Mouse (Mus musculus) thymus, adult 2 months (tissue): ENCODE results near the gene Grem2. TPM values are rescaled to one million over a fixed set of nuclear protein-coding genes. Genes with fewer than 3 reads are reported as not detected.

Experiments used
- DNase-seq: peaks from one replicate; pipeline ENCODE4 v3.0.0; 2021
- H3K27ac ChIP-seq: fragments of 200-500 bp; 2 replicates; pipeline ENCODE4 v1.5.1; 2012; ENCODE audit warnings: low read length, control low read depth; ENCODE audit not compliant: control insufficient read depth, insufficient read depth
- H3K27me3 ChIP-seq: fragments of 200-500 bp; 2 replicates; pipeline ENCODE4 v1.6.1; 2012; ENCODE audit warnings: mild to moderate bottlenecking, low read length, moderate library complexity, mixed read lengths; ENCODE audit not compliant: control insufficient read depth, insufficient read depth
- H3K36me3 ChIP-seq: fragments of 200-500 bp; 2 replicates; pipeline ENCODE4 v1.6.1; 2012; ENCODE audit warnings: mild to moderate bottlenecking, low read length, moderate library complexity; ENCODE audit not compliant: control insufficient read depth, insufficient read depth
- H3K4me1 ChIP-seq: fragments of 200-500 bp; replicated peaks from 2 replicates; pipeline ENCODE4 v1.6.1; 2012; ENCODE audit warnings: low read length; ENCODE audit not compliant: control insufficient read depth, insufficient read depth
- H3K4me3 ChIP-seq: fragments of 200-500 bp; 2 replicates; pipeline ENCODE4 v1.5.1; 2012; ENCODE audit warnings: mild to moderate bottlenecking, low read length, control low read depth, moderate library complexity; ENCODE audit not compliant: control insufficient read depth, insufficient read depth
- CTCF ChIP-seq: fragments of 200-500 bp; IDR thresholded peaks from 2 replicates; pipeline ENCODE4 v1.5.1; 2012; ENCODE audit warnings: mild to moderate bottlenecking, control low read depth, low read length, moderate library complexity, borderline replicate concordance; ENCODE audit not compliant: control insufficient read depth, poor library complexity, insufficient read depth; ENCODE audit errors: extremely low read depth
- POLR2A ChIP-seq: fragments of 200-500 bp; IDR thresholded peaks from 2 replicates; pipeline ENCODE4 v1.6.1; 2012; ENCODE audit warnings: mild to moderate bottlenecking, low read length, control low read depth, moderate library complexity; ENCODE audit not compliant: control insufficient read depth, poor library complexity, insufficient read depth; ENCODE audit errors: extremely low read depth
- WGBS: fragments of 180-500 bp; shearing (Covaris S2); methylation state at CpG from one replicate; pipeline ENCODE4 v1.1.7; 2018; 5-methylcytosine and 5-hydroxymethylcytosine counted together
- polyA plus RNA-seq: library from polyadenylated mRNA; depleted of rRNA; stranded (reverse); fragments of >200 nt; gene quantifications from 2 replicates; pipeline ENCODE4 v1.2.3, GENCODE M21; 2012

Gene Grem2
- polyA plus RNA-seq, 1 experiment = 0.63 TPM

DNA sequence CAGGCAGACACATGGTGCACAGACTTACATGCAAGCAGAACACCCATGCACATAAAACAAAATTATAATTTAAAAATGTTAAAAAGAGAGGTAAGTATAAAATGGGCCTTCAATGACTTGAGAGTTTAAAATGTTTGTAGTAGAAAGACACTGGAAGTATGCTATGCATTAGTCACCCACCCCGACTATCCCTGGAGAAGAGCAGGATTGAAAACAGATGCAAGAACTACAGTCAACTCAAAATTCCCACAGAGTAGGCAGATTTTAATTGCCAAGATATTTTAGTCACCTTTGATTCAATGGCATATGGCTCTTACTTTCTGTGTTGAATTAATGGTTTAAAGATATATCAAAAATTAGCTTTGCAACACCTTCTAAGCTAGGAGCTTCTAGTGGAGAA is 39.1 kb downstream of the Grem2 start:
- 95% methylated on average over 1 of the region's 1 CpGs for WGBS
- no peak for TF ChIP-seq POLR2A
- TF ChIP-seq CTCF = no peak
- H3K36me3 ChIP-seq = no peaks in the 10 kb centered on the region
- no peak overlapping the region for H3K27ac ChIP-seq
- DNase-seq = no peak
- H3K4me1 ChIP-seq = no peaks in the 10 kb centered on the region
- H3K4me3 ChIP-seq = no peak overlapping the region
- no peaks in the 10 kb centered on the region for H3K27me3 ChIP-seq

DNA sequence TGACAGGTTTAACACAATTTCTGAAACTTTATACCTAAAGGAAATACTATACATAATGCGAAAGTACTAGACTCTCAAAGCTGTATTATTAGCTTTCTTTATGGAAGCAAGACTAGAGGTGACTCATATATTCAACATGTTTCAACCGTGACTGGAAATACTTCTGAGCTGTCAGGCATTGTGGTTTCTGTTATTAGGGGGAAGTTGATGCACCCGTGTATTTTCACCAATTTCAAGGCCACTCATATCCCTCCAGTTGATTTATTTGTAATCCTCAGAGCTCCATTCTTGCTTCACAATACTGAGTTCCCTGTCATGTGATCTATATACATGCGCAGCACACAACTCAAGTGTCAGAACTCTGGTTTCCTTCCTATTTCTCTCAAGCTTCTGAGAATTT is 46.4 kb downstream of the Grem2 start:
- Histone ChIP-seq H3K27ac (no peak overlapping the region), H3K4me1 (no peaks in the 10 kb centered on the region), H3K27me3 (no peaks in the 10 kb centered on the region), H3K4me3 (no peak overlapping the region), H3K36me3 (no peaks in the 10 kb centered on the region)
- whole genome bisulfite sequencing = 20% methylated on average over 4 of the region's 4 CpGs
- no peak for DNase-seq
- TF ChIP-seq POLR2A (no peak), CTCF (no peak)

DNA sequence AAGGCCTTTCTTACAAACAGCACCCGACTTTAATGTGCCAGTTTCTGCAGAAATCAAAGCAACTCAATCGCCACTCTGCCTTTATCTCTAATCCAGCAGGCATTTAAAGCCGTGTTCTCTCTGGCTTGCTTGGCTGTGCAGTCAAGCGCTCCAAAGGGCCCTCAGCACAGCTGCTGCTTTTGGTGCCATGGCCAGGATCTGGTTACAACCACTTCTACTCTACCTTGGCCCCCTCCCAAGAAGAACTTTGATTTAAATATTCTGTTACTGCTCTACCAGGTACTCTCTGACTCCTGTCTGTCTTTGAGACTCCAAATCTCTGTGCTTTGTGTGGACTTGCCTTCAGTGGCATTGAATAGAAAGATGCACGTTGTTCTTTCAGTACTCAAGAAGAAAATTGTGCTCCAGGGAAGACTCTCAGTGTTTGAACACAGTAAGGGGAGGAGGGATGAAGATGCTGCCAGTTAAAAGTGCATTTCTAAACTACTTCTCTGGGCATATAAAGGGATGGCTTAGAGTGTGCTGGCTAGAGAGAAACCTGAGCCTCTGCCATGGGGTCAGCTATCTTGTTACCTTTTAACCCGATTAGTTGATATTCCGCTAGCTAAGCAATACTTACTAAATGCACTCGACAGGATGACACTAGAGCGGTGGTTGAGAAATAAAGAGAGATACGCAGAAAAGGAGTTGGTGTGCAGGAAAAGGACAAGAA is 61.1 kb downstream of the Grem2 start:
- WGBS = 86% methylated on average over 10 of the region's 10 CpGs
- Histone ChIP-seq H3K27me3 (no peaks in the 10 kb centered on the region), H3K27ac (no peak overlapping the region), H3K4me1 (no peaks in the 10 kb centered on the region), H3K36me3 (no peaks in the 10 kb centered on the region), H3K4me3 (no peak overlapping the region)
- DNase-seq = no peak
- TF ChIP-seq POLR2A = no peak
- TF ChIP-seq CTCF = no peak

DNA sequence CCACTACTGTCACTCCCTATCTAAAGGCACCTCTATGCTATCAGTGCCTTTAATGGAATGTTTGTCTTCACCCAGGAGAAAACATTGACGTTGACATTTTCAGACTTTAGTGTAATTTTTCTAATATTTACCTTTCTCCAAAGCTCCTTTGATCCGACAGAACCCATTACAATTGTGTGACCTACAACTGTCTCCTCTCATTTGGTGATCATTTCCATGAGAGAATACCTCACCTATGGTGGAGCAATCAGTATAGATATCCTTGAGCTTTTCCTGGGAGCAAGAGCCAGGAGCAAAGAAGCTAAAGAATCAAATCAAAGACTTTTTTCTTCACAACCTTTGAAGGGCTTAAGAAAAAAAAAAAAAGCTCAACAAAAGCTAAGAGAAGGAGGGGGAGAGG is 65.4 kb downstream of the Grem2 start:
- Histone ChIP-seq H3K27me3 (no peaks in the 10 kb centered on the region), H3K27ac (no peak overlapping the region), H3K36me3 (no peaks in the 10 kb centered on the region), H3K4me3 (no peak overlapping the region), H3K4me1 (no peaks in the 10 kb centered on the region)
- no peak for DNase-seq
- 80% methylated on average over 2 of the region's 2 CpGs for WGBS
- TF ChIP-seq POLR2A = no peak
- no peak for TF ChIP-seq CTCF

DNA sequence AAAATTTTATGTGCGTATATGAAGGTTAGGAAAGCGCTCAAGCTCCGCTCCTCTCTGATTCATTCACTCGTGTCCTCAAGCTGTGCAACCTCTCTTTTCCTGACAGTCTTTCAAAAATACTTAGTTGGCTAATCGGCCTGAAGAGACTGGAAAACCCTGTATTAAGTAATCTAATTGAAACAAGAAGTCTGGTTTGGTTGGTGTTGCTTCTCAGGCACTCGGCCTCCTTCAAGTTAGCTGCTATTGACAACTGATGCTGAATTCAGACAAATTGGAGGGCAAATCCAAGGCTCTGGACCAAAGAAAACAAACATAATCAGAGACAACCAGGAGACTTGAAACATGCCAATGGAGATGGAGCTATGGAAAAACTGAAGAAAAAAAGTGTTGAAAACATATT is 76.8 kb downstream of the Grem2 start:
- Histone ChIP-seq H3K36me3 (no peaks in the 10 kb centered on the region), H3K27ac (no peak overlapping the region), H3K4me3 (no peak overlapping the region), H3K27me3 (no peaks in the 10 kb centered on the region), H3K4me1 (no peaks in the 10 kb centered on the region)
- no peak for DNase-seq
- WGBS = 94% methylated on average over 6 of the region's 6 CpGs
- no peak for TF ChIP-seq POLR2A
- no peak for TF ChIP-seq CTCF

- no peak for DNase-seq
- TF ChIP-seq CTCF (no peak), POLR2A (no peak)
- 96% methylated on average over 23 of the region's 23 CpGs for WGBS
- Histone ChIP-seq H3K27me3 (no peaks in the 10 kb centered on the region), H3K27ac (no peak overlapping the region), H3K4me3 (no peak overlapping the region), H3K4me1 (no peaks in the 10 kb centered on the region), H3K36me3 (no peaks in the 10 kb centered on the region)
Measured at GRCm38 (mm10) chr1:174836861-174837260, 84.8 kb downstream of the Grem2 start.

GRCm38 (mm10) chr1:174826562-174826961 is 95.1 kb downstream of the Grem2 start:
- TF ChIP-seq POLR2A (no peak), CTCF (no peak)

More at GRCm38 (mm10) chr1:174826562-174826961, 95.1 kb downstream of the Grem2 start:
- DNase-seq = no peak
- H3K27me3 ChIP-seq = no peaks in the 10 kb centered on the region
- no peak overlapping the region for H3K4me3 ChIP-seq
- 51% methylated on average over 8 of the region's 8 CpGs for WGBS
- no peaks in the 10 kb centered on the region for H3K4me1 ChIP-seq
- no peak overlapping the region for H3K27ac ChIP-seq
- no peaks in the 10 kb centered on the region for H3K36me3 ChIP-seq
